Mouse (Mus musculus): ENCODE results near the gene Nucb2. TPM values are rescaled to one million over a fixed set of nuclear protein-coding genes. Genes with fewer than 3 reads are reported as not detected.

Nucb2 gene
- polyA plus RNA-seq (2015; fragmentation: Nextera tagmentation; extraction: Ambion mirVana) = 28.6 and 29.7 TPM in 2 replicates

GRCm38 (mm10) chr7:116503879-116504817 is at the start of gene Nucb2:
Gene Nucb2 (plus strand): TSS chr7:116504369.
- H3K27ac ChIP-seq = peak within 1 kb of the TSS; percentile 57

GRCm38 (mm10) chr7:116456964-116457363 is 47.2 kb upstream of the Nucb2 start:
- Histone ChIP-seq H3K9ac (no peak overlapping the region), H3K4me3 (replicated peaks) (no peak overlapping the region), H3K9me3 (no peaks in the 10 kb centered on the region), H3K27ac (no peak overlapping the region), H3K4me1 (peaks cover 5% of the 10 kb centered on the region; the same call in 1 of the 2 replicates), H3K27me3 (replicated peaks) (no peaks in the 10 kb centered on the region), H3K36me3 (no peaks in the 10 kb centered on the region), H3K4me2 (no peak overlapping the region)
- WGBS = 66% methylated on average over 4 of the region's 4 CpGs
- ATAC-seq (ENCODE audit: insufficient read depth, low FRiP score, low read depth) = no peak

More at GRCm38 (mm10) chr7:116503879-116504817, at the start of gene Nucb2:
- under 1% methylated on average over 51 of the region's 51 CpGs for WGBS
- Histone ChIP-seq H3K9ac (peak within 1 kb of the TSS; percentile 67), H3K9me3 (no peaks in the 10 kb centered on the region), H3K4me3 (replicated peaks) (peak within 1 kb of the TSS; percentile 81), H3K27me3 (replicated peaks) (no peaks in the 10 kb centered on the region), H3K4me1 (no peaks in the 10 kb centered on the region), H3K36me3 (no peaks in the 10 kb centered on the region), H3K4me2 (peak within 1 kb of the TSS; percentile 88)
- ATAC-seq (ENCODE audit: insufficient read depth, low FRiP score, low read depth) = peak; percentile 100

- Histone ChIP-seq H3K27ac (no peak overlapping the region), H3K4me3 (replicated peaks) (no peak overlapping the region), H3K4me2 (no peak overlapping the region), H3K27me3 (replicated peaks) (no peaks in the 10 kb centered on the region), H3K9me3 (no peaks in the 10 kb centered on the region), H3K4me1 (peaks cover 5% of the 10 kb centered on the region; the same call in 1 of the 2 replicates), H3K36me3 (no peaks in the 10 kb centered on the region), H3K9ac (no peak overlapping the region)
- no peak for ATAC-seq (ENCODE audit: insufficient read depth, low FRiP score, low read depth)
- WGBS = 51% methylated on average over 6 of the region's 6 CpGs
These were observed 46.8 kb upstream of the Nucb2 start for GRCm38 (mm10) chr7:116457391-116457790.

- Histone ChIP-seq H3K4me1 (peaks cover 8% of the 10 kb centered on the region), H3K9ac (no peak overlapping the region), H3K36me3 (no peaks in the 10 kb centered on the region), H3K27ac (no peak overlapping the region), H3K9me3 (no peaks in the 10 kb centered on the region), H3K4me3 (replicated peaks) (no peak overlapping the region), H3K4me2 (no peak overlapping the region), H3K27me3 (replicated peaks) (no peaks in the 10 kb centered on the region)
- ATAC-seq (ENCODE audit: insufficient read depth, low FRiP score, low read depth) = no peak
- 27% methylated on average over 3 of the region's 3 CpGs for WGBS
These were observed 45.2 kb upstream of the Nucb2 start for GRCm38 (mm10) chr7:116458985-116459441.

- WGBS = 45% methylated on average over 8 of the region's 8 CpGs
- peaks cover 8% of the 10 kb centered on the region for H3K4me1 ChIP-seq
- H3K36me3 ChIP-seq = no peaks in the 10 kb centered on the region
- H3K4me2 ChIP-seq = no peak overlapping the region
- no peak overlapping the region for H3K27ac ChIP-seq
- ATAC-seq (ENCODE audit: insufficient read depth, low FRiP score, low read depth) = no peak
- H3K4me3 ChIP-seq (replicated peaks) = no peak overlapping the region
- H3K9ac ChIP-seq = no peak overlapping the region
- no peaks in the 10 kb centered on the region for H3K9me3 ChIP-seq
- H3K27me3 ChIP-seq (replicated peaks) = no peaks in the 10 kb centered on the region
These were observed 42.1 kb upstream of the Nucb2 start for GRCm38 (mm10) chr7:116462114-116462513.

GRCm38 (mm10) chr7:116475836-116476235 is 28.3 kb upstream of the Nucb2 start:
- H3K9ac ChIP-seq = no peak overlapping the region
- no peaks in the 10 kb centered on the region for H3K4me1 ChIP-seq
- H3K36me3 ChIP-seq = no peaks in the 10 kb centered on the region
- ATAC-seq (ENCODE audit: insufficient read depth, low FRiP score, low read depth) = no peak
- no peak overlapping the region for H3K27ac ChIP-seq
- no peak overlapping the region for H3K4me3 ChIP-seq (replicated peaks)
- H3K27me3 ChIP-seq (replicated peaks) = no peaks in the 10 kb centered on the region
- H3K9me3 ChIP-seq = no peaks in the 10 kb centered on the region
- no peak overlapping the region for H3K4me2 ChIP-seq

- no peaks in the 10 kb centered on the region for H3K27me3 ChIP-seq (replicated peaks)
- H3K9ac ChIP-seq = no peak overlapping the region
- no peaks in the 10 kb centered on the region for H3K4me1 ChIP-seq
- no peak overlapping the region for H3K27ac ChIP-seq
- H3K4me3 ChIP-seq (replicated peaks) = no peak overlapping the region
- no peaks in the 10 kb centered on the region for H3K36me3 ChIP-seq
- H3K4me2 ChIP-seq = no peak overlapping the region
- no peak for ATAC-seq (ENCODE audit: insufficient read depth, low FRiP score, low read depth)
- no peaks in the 10 kb centered on the region for H3K9me3 ChIP-seq
- WGBS = 72% methylated on average over 5 of the region's 5 CpGs
These were observed 27.9 kb upstream of the Nucb2 start for GRCm38 (mm10) chr7:116476264-116476663.

GRCm38 (mm10) chr7:116483106-116483505 is 21.1 kb upstream of the Nucb2 start:
- H3K4me2 ChIP-seq = no peak overlapping the region
- H3K27ac ChIP-seq = no peak overlapping the region
- H3K9ac ChIP-seq = no peak overlapping the region
- no peaks in the 10 kb centered on the region for H3K27me3 ChIP-seq (replicated peaks)
- no peak overlapping the region for H3K4me3 ChIP-seq (replicated peaks)
- H3K36me3 ChIP-seq = no peaks in the 10 kb centered on the region
- no peaks in the 10 kb centered on the region for H3K4me1 ChIP-seq
- no peak for ATAC-seq (ENCODE audit: insufficient read depth, low FRiP score, low read depth)
- H3K9me3 ChIP-seq = no peaks in the 10 kb centered on the region
- whole genome bisulfite sequencing = 23% methylated on average over 1 of the region's 1 CpGs

GRCm38 (mm10) chr7:116483782-116484181 is 20.4 kb upstream of the Nucb2 start:
- no peak overlapping the region for H3K9ac ChIP-seq
- H3K4me2 ChIP-seq = no peak overlapping the region
- ATAC-seq (ENCODE audit: insufficient read depth, low FRiP score, low read depth) = no peak
- H3K4me3 ChIP-seq (replicated peaks) = no peak overlapping the region
- no peaks in the 10 kb centered on the region for H3K4me1 ChIP-seq
- H3K9me3 ChIP-seq = no peaks in the 10 kb centered on the region
- 69% methylated on average over 5 of the region's 5 CpGs for WGBS
- no peaks in the 10 kb centered on the region for H3K36me3 ChIP-seq
- H3K27me3 ChIP-seq (replicated peaks) = no peaks in the 10 kb centered on the region
- H3K27ac ChIP-seq = no peak overlapping the region

GRCm38 (mm10) chr7:116484213-116484612 is 20.0 kb upstream of the Nucb2 start:
- H3K27ac ChIP-seq = no peak overlapping the region
- 69% methylated on average over 5 of the region's 5 CpGs for whole genome bisulfite sequencing
- H3K9ac ChIP-seq = no peak overlapping the region
- ATAC-seq (ENCODE audit: insufficient read depth, low FRiP score, low read depth) = no peak
- no peaks in the 10 kb centered on the region for H3K27me3 ChIP-seq (replicated peaks)
- no peaks in the 10 kb centered on the region for H3K4me1 ChIP-seq
- no peaks in the 10 kb centered on the region for H3K36me3 ChIP-seq
- no peak overlapping the region for H3K4me2 ChIP-seq
- no peak overlapping the region for H3K4me3 ChIP-seq (replicated peaks)
- no peaks in the 10 kb centered on the region for H3K9me3 ChIP-seq

GRCm38 (mm10) chr7:116485062-116485601 is 19.0 kb upstream of the Nucb2 start:
- no peaks in the 10 kb centered on the region for H3K9me3 ChIP-seq
- no peak overlapping the region for H3K4me3 ChIP-seq (replicated peaks)
- 74% methylated on average over 1 of the region's 1 CpGs for WGBS
- no peaks in the 10 kb centered on the region for H3K4me1 ChIP-seq
- no peak overlapping the region for H3K4me2 ChIP-seq
- no peaks in the 10 kb centered on the region for H3K27me3 ChIP-seq (replicated peaks)
- ATAC-seq (ENCODE audit: insufficient read depth, low FRiP score, low read depth) = no peak
- H3K36me3 ChIP-seq = no peaks in the 10 kb centered on the region
- no peak overlapping the region for H3K27ac ChIP-seq
- H3K9ac ChIP-seq = no peak overlapping the region

GRCm38 (mm10) chr7:116491113-116491512 is 13.1 kb upstream of the Nucb2 start:
- H3K4me2 ChIP-seq = no peak overlapping the region
- 73% methylated on average over 4 of the region's 4 CpGs for WGBS
- no peaks in the 10 kb centered on the region for H3K27me3 ChIP-seq (replicated peaks)
- H3K4me1 ChIP-seq = no peaks in the 10 kb centered on the region
- no peak overlapping the region for H3K9ac ChIP-seq
- no peak overlapping the region for H3K27ac ChIP-seq
- no peaks in the 10 kb centered on the region for H3K36me3 ChIP-seq
- H3K9me3 ChIP-seq = no peaks in the 10 kb centered on the region
- H3K4me3 ChIP-seq (replicated peaks) = no peak overlapping the region
- no peak for ATAC-seq (ENCODE audit: insufficient read depth, low FRiP score, low read depth)
